24 mouse cellular contexts compared by ENCODE assay signal in the genomic region with DNA sequence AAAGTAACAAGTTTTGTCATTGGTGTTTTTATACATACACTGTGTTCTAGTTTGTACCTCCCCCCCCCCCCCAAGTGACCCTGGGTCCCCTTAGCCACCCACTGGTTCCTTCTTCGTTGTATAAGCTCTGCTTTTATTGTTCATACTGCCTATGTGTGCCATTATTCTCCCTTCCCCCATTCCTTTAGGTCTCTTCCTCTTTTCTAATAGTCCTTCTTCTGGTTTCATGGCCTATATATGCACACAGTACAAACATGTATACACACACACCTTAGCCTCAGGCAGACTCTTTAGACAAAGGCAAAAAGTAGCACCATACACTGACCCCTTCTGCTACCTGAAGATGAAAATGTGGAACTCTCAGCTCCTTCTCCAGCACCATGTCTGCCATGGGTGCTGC. TPM values are rescaled to one million over a fixed set of nuclear protein-coding genes. Genes with fewer than 3 reads are reported as not detected.
DNase-seq lines count a peak whose midpoint lies in the region; ATAC-seq lines count a peak whose summit lies in the region.
"Had no signal": no experiment of that assay in that cellular context is flagged by ENCODE, and none has a peak within 500 bp of the region (broad histone marks: within the 10 kb centered on the region; RNA-seq: fewer than 3 reads in every experiment).

No protein-coding gene starts in this region.

- H3K27me3 ChIP-seq in splenic B cell, adult 2 months (ENCODE audit: control insufficient read depth, insufficient read depth, low read length, poor library complexity, severe bottlenecking) = no peaks in the 10 kb centered on the region; the same call in 1 of the 2 replicates
- H3K27me3 ChIP-seq: embryonic facial prominence, embryonic 12.5 days; forebrain, embryonic 13.5 days; forebrain, embryonic 15.5 days; Patski had no signal

- peak; percentile 34 for DNase-seq in heart, adult 11 months
- DNase-seq in heart, postnatal 4 days = no peak
- DNase-seq in splenic B cell, adult 2 months (ENCODE audit: low read depth, low spot score) = peak; percentile 45
- no peak for DNase-seq in frontal cortex, postnatal 25 days (ENCODE audit: low spot score in 2 of 2)
- no peak for DNase-seq in gastrocnemius, postnatal 10 days
- no peak for DNase-seq in lung, adult 18-20 months
- DNase-seq: adrenal gland, adult 2 months; adrenal gland, postnatal 10 days; adrenal gland, postnatal 25 days; cerebellum, adult 11 months; cerebellum, adult 18-20 months; cerebellum, adult 8-10 months; cerebellum, adult 9-11 months; cerebellum, postnatal 14 days; cerebellum, postnatal 36 days; forebrain, postnatal 0 days had no signal

- no peaks in the 10 kb centered on the region for H3K36me3 ChIP-seq in splenic B cell, adult 2 months (ENCODE audit: control insufficient read depth, insufficient read depth, low read length, poor library complexity, severe bottlenecking)
- H3K36me3 ChIP-seq: embryonic facial prominence, embryonic 10.5 days; embryonic facial prominence, embryonic 12.5 days; forebrain, embryonic 15.5 days had no signal

- ATAC-seq in common myeloid progenitor, adult 5-6 weeks (replicated peaks; ENCODE audit: low read depth, poor library complexity, severe bottlenecking) = peak; percentile 54
- peak; percentile 63 for ATAC-seq in megakaryocyte, adult 5-6 weeks (ENCODE audit: poor library complexity, severe bottlenecking)
- ATAC-seq: activated CD4-positive, CD25-positive, alpha-beta regulatory T cell, adult 4 months; forebrain, embryonic 13.5 days; forebrain, embryonic 15.5 days; forebrain, postnatal 0 days; Patski had no signal

RNA-seq across cellular contexts. Expression of gene Pcgf5, which starts 42.6 kb away (rescaled TPM):
- 10 to 100 TPM; 60.2 to 62.1 TPM for total RNA-seq in heart, postnatal 4 days (2021)
- 61.3 and 80.9 TPM in 2 replicates for total RNA-seq in common myeloid progenitor, adult 5-6 weeks (2017)
- 37.5 and 41.4 TPM in 2 replicates for total RNA-seq in megakaryocyte, adult 5-6 weeks (2015)
- total RNA-seq in megakaryocyte, adult 5-6 weeks (2017) = 36.8 and 40.8 TPM in 2 replicates
- total RNA-seq in gastrocnemius, postnatal 10 days (2021) = 10 to 100 TPM; 16.8 to 17.2 TPM

Comparison
In these comparisons a context has a peak if more than half of its experiments do, and no peak if none do; other contexts are left out.
1. DNase-seq: peak in heart, adult 11 months (single experiment) and splenic B cell, adult 2 months (single experiment); none in heart, postnatal 4 days (single experiment), frontal cortex, postnatal 25 days (0 of 2), gastrocnemius, postnatal 10 days (single experiment) and lung, adult 18-20 months (0 of 2).